Mouse (Mus musculus): ENCODE measurements around the gene Dusp5.

- TF ChIP-seq POLR2A (IDR thresholded peaks at IDR 0.05; ENCODE audit: low read depth, low read length): no peak
- no peak for TF ChIP-seq CTCF (conservative IDR thresholded peaks at IDR 0.05; ENCODE audit: insufficient read depth, insufficient read length, low read depth, low read length)
Measured at GRCm38 (mm10) chr19:53483984-53484383, 44.9 kb upstream of the Dusp5 start.
